Mouse (Mus musculus): ENCODE measurements around the gene Il17rc. TPM values are rescaled to one million over a fixed set of nuclear protein-coding genes. Genes with fewer than 3 reads are reported as not detected.

Il17rc gene
- total and polyA plus RNA-seq, 2 experiments, result 27.8 to 79.2 TPM

DNA sequence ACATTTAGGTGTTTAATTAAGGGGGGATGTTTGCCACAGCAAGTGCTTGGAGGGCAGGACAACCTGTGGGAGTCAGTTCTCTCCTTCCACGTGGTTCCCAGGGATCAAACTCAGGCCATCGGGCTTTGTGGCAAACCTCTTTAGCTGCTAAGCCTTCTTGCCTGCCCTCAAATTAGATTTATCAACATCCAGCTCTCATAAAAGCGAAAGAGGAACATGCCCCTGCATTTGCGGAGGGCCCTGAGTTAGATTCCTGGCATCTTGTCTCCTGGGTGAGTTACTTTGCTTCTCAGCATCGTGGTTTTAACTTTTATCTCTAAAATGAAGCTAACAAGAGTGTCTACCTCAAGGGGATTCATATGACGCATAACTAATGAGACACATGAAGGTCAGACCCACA lies 28.1 kb downstream of the Il17rc start:
- no peak overlapping the region for H3K9ac ChIP-seq (ENCODE audit: low read depth, low read length)
- DNase-seq (ENCODE audit: extremely low read depth, low read depth, low spot score), result no peak
- no peaks in the 10 kb centered on the region for H3K4me1 ChIP-seq (ENCODE audit: control insufficient read depth, insufficient read depth, low read length)
- H3K4me3 ChIP-seq (ENCODE audit: insufficient read depth, low read depth, low read length), result no peak overlapping the region
- H3K27ac ChIP-seq (replicated peaks; ENCODE audit: insufficient read depth, low read depth, low read length), result no peak overlapping the region
- no peaks in the 10 kb centered on the region for H3K36me3 ChIP-seq (ENCODE audit: control insufficient read depth, insufficient read depth, low read length)
- no peaks in the 10 kb centered on the region for H3K79me2 ChIP-seq (ENCODE audit: control insufficient read depth, insufficient read depth, low read length)
- peaks cover 7% of the 10 kb centered on the region; the same call in 1 of the 2 replicates for H3K27me3 ChIP-seq (ENCODE audit: control insufficient read depth, insufficient read depth, low read length)
- TF ChIP-seq CTCF (IDR thresholded peaks at IDR 0.05; ENCODE audit: low read depth, low read length) (no peak), POLR2A (IDR thresholded peaks at IDR 0.05; ENCODE audit: extremely low read depth, insufficient read depth, low read length) (no peak)
- 71% methylated on average over 6 of the region's 6 CpGs for WGBS

DNA sequence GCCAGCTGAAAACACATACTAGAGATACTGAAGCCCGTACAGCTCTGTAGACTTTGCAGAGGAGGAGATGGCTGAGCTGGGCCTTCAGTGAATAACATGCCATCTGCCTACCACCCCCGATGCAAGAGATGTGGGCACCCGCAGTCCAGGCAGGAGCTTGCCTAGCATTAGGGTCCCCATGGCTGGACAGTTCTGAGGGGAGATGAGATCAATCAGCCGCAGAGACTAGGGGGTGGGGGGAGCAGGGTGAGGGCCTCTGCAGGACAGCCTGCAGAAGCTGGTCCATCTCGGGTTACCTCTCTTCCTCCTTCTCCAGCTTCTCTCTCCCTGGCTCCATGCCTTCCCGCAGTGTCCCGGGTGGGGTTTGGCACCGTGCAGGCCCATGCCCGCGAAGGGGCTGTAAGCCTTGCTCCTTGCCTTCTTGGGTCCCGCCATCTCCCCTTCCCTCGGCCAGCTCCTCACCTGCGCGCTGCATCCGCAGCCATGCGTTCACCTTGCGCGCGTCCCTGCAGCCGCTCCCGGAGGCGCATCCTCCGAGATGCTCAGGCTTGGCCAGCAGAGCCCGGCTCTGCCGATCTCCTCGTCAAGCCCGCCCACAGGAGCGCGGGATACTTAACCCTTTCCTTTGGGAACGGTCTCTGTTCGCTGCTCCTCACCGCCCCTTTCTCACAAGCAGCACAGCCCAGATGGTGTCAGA lies 30.3 kb downstream of the Il17rc start, which contains the start of gene Prrt3:
Gene Prrt3 (minus strand): TSS at position 544 of the 697 bp plus-strand sequence.
- TF ChIP-seq POLR2A (IDR thresholded peaks at IDR 0.05; ENCODE audit: extremely low read depth, insufficient read depth, low read length) (no peak), CTCF (IDR thresholded peaks at IDR 0.05; ENCODE audit: low read depth, low read length) (no peak)
- Histone ChIP-seq H3K79me2 (ENCODE audit: control insufficient read depth, insufficient read depth, low read length) (no peaks in the 10 kb centered on the region), H3K36me3 (ENCODE audit: control insufficient read depth, insufficient read depth, low read length) (no peaks in the 10 kb centered on the region), H3K4me1 (ENCODE audit: control insufficient read depth, insufficient read depth, low read length) (no peaks in the 10 kb centered on the region), H3K4me3 (ENCODE audit: insufficient read depth, low read depth, low read length) (no peak within 1 kb of the TSS), H3K27ac (replicated peaks; ENCODE audit: insufficient read depth, low read depth, low read length) (no peak within 1 kb of the TSS), H3K27me3 (ENCODE audit: control insufficient read depth, insufficient read depth, low read length) (peaks cover 7% of the 10 kb centered on the region; the same call in 1 of the 2 replicates), H3K9ac (ENCODE audit: low read depth, low read length) (no peak within 1 kb of the TSS)
- DNase-seq (ENCODE audit: extremely low read depth, low read depth, low spot score), result no peak
- 8% methylated on average over 32 of the region's 32 CpGs for WGBS

DNA sequence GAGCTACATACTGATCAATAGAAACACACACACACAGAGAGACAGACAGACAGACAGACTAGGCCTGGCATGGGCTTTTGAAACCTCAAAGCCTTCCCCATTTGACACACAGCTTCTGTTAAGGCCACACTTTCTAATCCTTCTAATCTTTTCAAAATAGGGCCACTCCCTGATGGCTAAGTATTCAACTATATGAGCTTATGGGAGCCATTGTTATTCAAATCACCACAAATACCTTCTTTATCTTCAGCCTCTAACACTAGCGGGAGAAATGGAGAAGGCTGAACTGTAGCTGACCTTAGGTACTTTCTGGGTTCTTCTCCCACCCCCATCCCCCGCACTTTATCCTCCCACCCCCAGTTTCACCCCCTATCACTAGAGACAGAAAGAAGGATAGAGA lies 31.6 kb downstream of the Il17rc start:
- H3K9ac ChIP-seq (ENCODE audit: low read depth, low read length), result no peak overlapping the region
- no peak overlapping the region for H3K27ac ChIP-seq (replicated peaks; ENCODE audit: insufficient read depth, low read depth, low read length)
- no peaks in the 10 kb centered on the region for H3K4me1 ChIP-seq (ENCODE audit: control insufficient read depth, insufficient read depth, low read length)
- 88% methylated on average over 2 of the region's 2 CpGs for WGBS
- no peaks in the 10 kb centered on the region for H3K79me2 ChIP-seq (ENCODE audit: control insufficient read depth, insufficient read depth, low read length)
- TF ChIP-seq POLR2A (IDR thresholded peaks at IDR 0.05; ENCODE audit: extremely low read depth, insufficient read depth, low read length) (no peak), CTCF (IDR thresholded peaks at IDR 0.05; ENCODE audit: low read depth, low read length) (no peak)
- no peak overlapping the region for H3K4me3 ChIP-seq (ENCODE audit: insufficient read depth, low read depth, low read length)
- no peak for DNase-seq (ENCODE audit: extremely low read depth, low read depth, low spot score)
- peaks cover 7% of the 10 kb centered on the region; the same call in 1 of the 2 replicates for H3K27me3 ChIP-seq (ENCODE audit: control insufficient read depth, insufficient read depth, low read length)
- H3K36me3 ChIP-seq (ENCODE audit: control insufficient read depth, insufficient read depth, low read length), result no peaks in the 10 kb centered on the region

DNA sequence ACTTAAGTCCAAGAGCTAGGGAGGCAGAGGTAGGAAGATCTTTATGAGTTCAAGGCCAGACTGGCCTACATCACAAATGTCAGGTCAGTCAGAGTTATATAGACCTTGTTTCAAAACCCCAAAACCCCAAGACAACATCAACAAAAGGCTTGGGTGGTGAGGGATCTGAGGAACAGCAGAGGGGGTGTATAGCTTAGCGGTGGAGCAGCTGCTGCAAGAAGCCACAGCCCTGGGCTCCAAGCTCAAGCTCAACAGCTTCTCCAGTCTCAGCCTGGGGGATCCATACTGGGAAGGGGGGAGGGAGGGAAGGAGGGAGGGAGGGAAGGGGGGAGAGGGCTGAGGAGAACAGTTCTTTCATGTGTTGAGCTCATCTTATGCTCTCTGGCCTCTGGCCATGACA lies 34.5 kb downstream of the Il17rc start:
- Histone ChIP-seq H3K27me3 (ENCODE audit: control insufficient read depth, insufficient read depth, low read length) (peaks cover 7% of the 10 kb centered on the region; the same call in 1 of the 2 replicates), H3K9ac (ENCODE audit: low read depth, low read length) (no peak overlapping the region), H3K4me1 (ENCODE audit: control insufficient read depth, insufficient read depth, low read length) (no peaks in the 10 kb centered on the region), H3K4me3 (ENCODE audit: insufficient read depth, low read depth, low read length) (no peak overlapping the region), H3K36me3 (ENCODE audit: control insufficient read depth, insufficient read depth, low read length) (no peaks in the 10 kb centered on the region), H3K27ac (replicated peaks; ENCODE audit: insufficient read depth, low read depth, low read length) (no peak overlapping the region), H3K79me2 (ENCODE audit: control insufficient read depth, insufficient read depth, low read length) (no peaks in the 10 kb centered on the region)
- no peak for DNase-seq (ENCODE audit: extremely low read depth, low read depth, low spot score)
- WGBS, result 89% methylated on average over 1 of the region's 1 CpGs
- TF ChIP-seq POLR2A (IDR thresholded peaks at IDR 0.05; ENCODE audit: extremely low read depth, insufficient read depth, low read length), result no peak

DNA sequence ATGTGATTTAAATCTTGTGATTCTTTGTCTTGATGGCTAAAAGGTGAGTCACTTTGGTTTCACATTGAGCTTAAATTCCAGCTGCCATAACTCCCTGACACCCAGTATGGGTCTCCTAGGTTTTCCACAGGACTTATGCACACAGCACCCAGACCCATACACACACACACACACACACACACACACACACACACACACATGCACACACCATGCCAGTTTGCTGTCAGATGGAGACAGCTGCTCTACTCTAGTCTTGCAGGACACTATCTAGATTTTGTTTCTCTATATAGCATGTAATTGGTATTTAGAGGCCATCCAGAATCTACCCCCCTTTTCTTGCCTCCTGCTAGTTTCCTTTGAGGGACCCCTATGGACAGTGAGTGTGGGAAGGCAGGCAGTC lies 35.9 kb downstream of the Il17rc start:
- TF ChIP-seq CTCF (IDR thresholded peaks at IDR 0.05; ENCODE audit: low read depth, low read length), result no peak
- TF ChIP-seq POLR2A (IDR thresholded peaks at IDR 0.05; ENCODE audit: extremely low read depth, insufficient read depth, low read length), result no peak
- Histone ChIP-seq H3K79me2 (ENCODE audit: control insufficient read depth, insufficient read depth, low read length) (no peaks in the 10 kb centered on the region), H3K4me3 (ENCODE audit: insufficient read depth, low read depth, low read length) (no peak overlapping the region), H3K9ac (ENCODE audit: low read depth, low read length) (no peak overlapping the region), H3K36me3 (ENCODE audit: control insufficient read depth, insufficient read depth, low read length) (no peaks in the 10 kb centered on the region), H3K4me1 (ENCODE audit: control insufficient read depth, insufficient read depth, low read length) (no peaks in the 10 kb centered on the region), H3K27me3 (ENCODE audit: control insufficient read depth, insufficient read depth, low read length) (no peaks in the 10 kb centered on the region), H3K27ac (replicated peaks; ENCODE audit: insufficient read depth, low read depth, low read length) (no peak overlapping the region)
- no peak for DNase-seq (ENCODE audit: extremely low read depth, low read depth, low spot score)

DNA sequence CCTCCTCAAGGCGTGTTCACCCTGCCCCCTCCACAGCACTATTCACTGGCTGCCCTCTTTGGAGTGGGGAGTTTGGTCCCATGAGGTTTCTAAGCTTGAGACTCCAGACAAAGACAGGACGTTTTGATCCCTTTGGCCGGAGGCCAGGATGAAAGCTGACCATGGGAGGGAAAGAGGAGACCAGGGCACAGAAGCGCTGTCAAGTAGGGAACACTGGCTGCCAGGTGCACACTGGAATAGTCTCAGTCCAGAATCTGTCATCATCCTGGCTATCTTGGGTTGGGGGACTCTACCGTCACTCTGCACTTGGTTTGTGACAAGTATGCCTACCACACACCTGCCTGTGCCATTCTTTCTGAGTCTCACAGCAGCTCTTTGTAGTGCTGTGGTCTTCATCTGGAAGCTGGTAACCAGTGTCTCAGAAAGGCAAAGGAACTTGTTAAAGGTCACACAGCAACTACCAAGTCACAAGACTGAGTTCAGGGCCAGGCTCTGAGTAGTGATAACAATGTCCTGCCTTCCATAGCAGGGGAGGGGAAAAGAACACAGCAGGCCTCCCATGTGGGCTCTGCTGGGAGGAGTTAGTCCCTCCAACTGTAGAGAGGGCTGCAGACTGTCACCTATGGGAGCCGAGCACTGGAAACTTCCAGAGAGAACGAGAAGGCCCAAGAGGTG lies 37.2 kb downstream of the Il17rc start:
- H3K27me3 ChIP-seq (ENCODE audit: control insufficient read depth, insufficient read depth, low read length), result no peaks in the 10 kb centered on the region
- H3K36me3 ChIP-seq (ENCODE audit: control insufficient read depth, insufficient read depth, low read length), result no peaks in the 10 kb centered on the region
- H3K79me2 ChIP-seq (ENCODE audit: control insufficient read depth, insufficient read depth, low read length), result no peaks in the 10 kb centered on the region
- no peak overlapping the region for H3K27ac ChIP-seq (replicated peaks; ENCODE audit: insufficient read depth, low read depth, low read length)
- H3K4me3 ChIP-seq (ENCODE audit: insufficient read depth, low read depth, low read length), result no peak overlapping the region
- no peak overlapping the region for H3K9ac ChIP-seq (ENCODE audit: low read depth, low read length)
- H3K4me1 ChIP-seq (ENCODE audit: control insufficient read depth, insufficient read depth, low read length), result no peaks in the 10 kb centered on the region
- DNase-seq (ENCODE audit: extremely low read depth, low read depth, low spot score), result no peak
- WGBS, result 76% methylated on average over 7 of the region's 7 CpGs
- TF ChIP-seq POLR2A (IDR thresholded peaks at IDR 0.05; ENCODE audit: extremely low read depth, insufficient read depth, low read length), result no peak
- TF ChIP-seq CTCF (IDR thresholded peaks at IDR 0.05; ENCODE audit: low read depth, low read length), result no peak

All from liver, adult 2 months (tissue).